Mouse (Mus musculus): Measurements from ENCODE around the gene Tada1. TPM values are rescaled to one million over a fixed set of nuclear protein-coding genes. Genes with fewer than 3 reads are reported as not detected.
A peak's percentile ranks its signal among the peaks of the same experiment; 100 is the strongest.

Gene Tada1
- total and polyA plus RNA-seq, 3 experiments, result 34.0 to 36.7 TPM; not detected in 1

GRCm38 (mm10) chr1:166403846-166404245 is 24.9 kb downstream of the Tada1 start:
- no peak overlapping the region for H3K4me3 ChIP-seq (ENCODE audit: control insufficient read depth in 1 of 2, insufficient read depth in 1 of 2, low read depth in 2 of 2, low read length in 2 of 2)
- no peak overlapping the region for H3K9ac ChIP-seq (ENCODE audit: control insufficient read depth, low read depth, low read length, poor library complexity, severe bottlenecking)
- H3K4me1 ChIP-seq (ENCODE audit: control insufficient read depth in 1 of 2, insufficient read depth in 2 of 2, low read length in 2 of 2), result peaks cover 0 to 9% of the 10 kb centered on the region in 2 experiments; a peak in 3 of 4 replicates
- no peak for DNase-seq (ENCODE audit: low read depth, low spot score)
- H3K27ac ChIP-seq (ENCODE audit: control insufficient read depth, low read depth, low read length), result no peak overlapping the region
- no peaks in the 10 kb centered on the region for H3K79me2 ChIP-seq (ENCODE audit: control insufficient read depth, insufficient read depth, low read length, poor library complexity)
- H3K36me3 ChIP-seq (ENCODE audit: control insufficient read depth in 1 of 2, insufficient read depth in 2 of 2, low read length in 2 of 2), result peaks cover 0 to 3% of the 10 kb centered on the region in 2 experiments; a peak in 3 of 4 replicates
- no peaks in the 10 kb centered on the region for H3K27me3 ChIP-seq (ENCODE audit: control insufficient read depth in 1 of 2, insufficient read depth in 2 of 2, low read length in 2 of 2)
- TF ChIP-seq SMC3 (IDR thresholded peaks at IDR 0.05; ENCODE audit: low read depth, low read length) (no peak), TCF12 (IDR thresholded peaks at IDR 0.05; ENCODE audit: low read depth, low read length) (no peak), ZKSCAN1 (IDR thresholded peaks at IDR 0.05; ENCODE audit: low read depth, low read length) (no peak), POLR2AphosphoS5 (IDR thresholded peaks at IDR 0.05; ENCODE audit: borderline replicate concordance, low read depth, low read length) (no peak), BHLHE40 (IDR thresholded peaks at IDR 0.05; ENCODE audit: borderline replicate concordance, low read depth, low read length) (no peak), EP300 (IDR thresholded peaks at IDR 0.05; ENCODE audit: low read depth in 1 of 2, low read length in 2 of 2) (no peak)
- H3K9me3 ChIP-seq (replicated peaks; ENCODE audit: insufficient read depth, low read length), result no peaks in the 10 kb centered on the region

GRCm38 (mm10) chr1:166409177-166409700 is 30.3 kb downstream of the Tada1 start:
- peak overlapping the region; percentile 86 for H3K9ac ChIP-seq (ENCODE audit: control insufficient read depth, low read depth, low read length, poor library complexity, severe bottlenecking)
- H3K4me1 ChIP-seq (ENCODE audit: control insufficient read depth in 1 of 2, insufficient read depth in 2 of 2, low read length in 2 of 2), result peaks cover 3 to 14% of the 10 kb centered on the region in 2 experiments
- H3K36me3 ChIP-seq (ENCODE audit: control insufficient read depth in 1 of 2, insufficient read depth in 2 of 2, low read length in 2 of 2), result peaks cover 0 to 5% of the 10 kb centered on the region in 2 experiments; a peak in 2 of 4 replicates
- no peaks in the 10 kb centered on the region; a peak in 1 of 4 replicates for H3K27me3 ChIP-seq (ENCODE audit: control insufficient read depth in 1 of 2, insufficient read depth in 2 of 2, low read length in 2 of 2)
- H3K9me3 ChIP-seq (replicated peaks; ENCODE audit: insufficient read depth, low read length), result no peaks in the 10 kb centered on the region; the same call in 1 of the 2 replicates
- TF ChIP-seq SMC3 (IDR thresholded peaks at IDR 0.05; ENCODE audit: low read depth, low read length) (no peak), ZC3H11A (IDR thresholded peaks at IDR 0.05; ENCODE audit: low read depth, low read length) (no peak), SIN3A (IDR thresholded peaks at IDR 0.05; ENCODE audit: low read length) (0 out of 2 replicates have a peak, but pooled peaks have one; percentile 30), POLR2AphosphoS2 (IDR thresholded peaks at IDR 0.05; ENCODE audit: low read length) (no peak)
- no peak overlapping the region for H3K27ac ChIP-seq (ENCODE audit: control insufficient read depth, low read depth, low read length)
- peak overlapping the region; percentile 61 to 88 for H3K4me3 ChIP-seq (ENCODE audit: control insufficient read depth in 1 of 2, insufficient read depth in 1 of 2, low read depth in 2 of 2, low read length in 2 of 2)
- peaks cover 5% of the 10 kb centered on the region; the same call in 1 of the 2 replicates for H3K79me2 ChIP-seq (ENCODE audit: control insufficient read depth, insufficient read depth, low read length, poor library complexity)
- DNase-seq (ENCODE audit: low read depth, low spot score), result peak; percentile 43

GRCm38 (mm10) chr1:166409701-166410220 is 30.9 kb downstream of the Tada1 start, which contains the start of gene Pogk:
Gene Pogk (minus strand): TSS chr1:166409863.
- H3K9ac ChIP-seq (ENCODE audit: control insufficient read depth, low read depth, low read length, poor library complexity, severe bottlenecking), result peak within 1 kb of the TSS; percentile 86
- no peaks in the 10 kb centered on the region; the same call in 1 of the 2 replicates for H3K9me3 ChIP-seq (replicated peaks; ENCODE audit: insufficient read depth, low read length)
- H3K36me3 ChIP-seq (ENCODE audit: control insufficient read depth in 1 of 2, insufficient read depth in 2 of 2, low read length in 2 of 2), result peaks cover 0 to 5% of the 10 kb centered on the region in 2 experiments; a peak in 2 of 4 replicates
- peaks cover 3 to 14% of the 10 kb centered on the region in 2 experiments for H3K4me1 ChIP-seq (ENCODE audit: control insufficient read depth in 1 of 2, insufficient read depth in 2 of 2, low read length in 2 of 2)
- DNase-seq (ENCODE audit: low read depth, low spot score), result peak; percentile 90
- H3K4me3 ChIP-seq (ENCODE audit: control insufficient read depth in 1 of 2, insufficient read depth in 1 of 2, low read depth in 2 of 2, low read length in 2 of 2), result peak within 1 kb of the TSS; percentile 62 to 88
- H3K79me2 ChIP-seq (ENCODE audit: control insufficient read depth, insufficient read depth, low read length, poor library complexity), result peaks cover 5% of the 10 kb centered on the region; the same call in 1 of the 2 replicates
- no peaks in the 10 kb centered on the region; a peak in 1 of 4 replicates for H3K27me3 ChIP-seq (ENCODE audit: control insufficient read depth in 1 of 2, insufficient read depth in 2 of 2, low read length in 2 of 2)
- peak within 1 kb of the TSS; percentile 61 for H3K27ac ChIP-seq (ENCODE audit: control insufficient read depth, low read depth, low read length)
- TF ChIP-seq ELF1 (IDR thresholded peaks at IDR 0.05; ENCODE audit: low read depth, low read length) (peak; percentile 49; the same call in 1 of the 2 replicates), MXI1 (IDR thresholded peaks at IDR 0.05; ENCODE audit: low read depth, low read length) (peak; percentile 88), NRF1 (IDR thresholded peaks at IDR 0.05; ENCODE audit: insufficient read depth, low read depth, low read length, poor library complexity, severe bottlenecking) (0 out of 2 replicates have a peak, but pooled peaks have one; percentile 4), GABPA (IDR thresholded peaks at IDR 0.05; ENCODE audit: low read depth, low read length) (no peak), BHLHE40 (IDR thresholded peaks at IDR 0.05; ENCODE audit: borderline replicate concordance, low read depth, low read length) (no peak), SIN3A (IDR thresholded peaks at IDR 0.05; ENCODE audit: low read length) (no peak), NELFE (IDR thresholded peaks at IDR 0.05; ENCODE audit: low read depth, low read length) (peak; percentile 59), MYC (IDR thresholded peaks at IDR 0.05; ENCODE audit: low read depth, low read length) (peak; percentile 53; the same call in 1 of the 2 replicates), USF2 (IDR thresholded peaks at IDR 0.05; ENCODE audit: borderline replicate concordance in 1 of 2, insufficient read depth in 1 of 2, low read depth in 1 of 2, low read length in 2 of 2) (no peak), UBTF (IDR thresholded peaks at IDR 0.05; ENCODE audit: borderline replicate concordance, insufficient read depth, low read depth, low read length) (no peak), HCFC1 (IDR thresholded peaks at IDR 0.05; ENCODE audit: low read depth, low read length) (peak; percentile 65; the same call in 1 of the 2 replicates), MAZ (IDR thresholded peaks at IDR 0.05; ENCODE audit: low read depth, low read length) (peak; percentile 87; the same call in 1 of the 2 replicates), ZMIZ1 (IDR thresholded peaks at IDR 0.05; ENCODE audit: low read depth, low read length) (no peak), CTCF (IDR thresholded peaks at IDR 0.05 in 2 of 3, conservative IDR thresholded peaks at IDR 0.05 in 1 of 3; ENCODE audit: control insufficient read depth in 1 of 3, insufficient read depth in 1 of 3, low read depth in 2 of 3, low read length in 3 of 3, poor library complexity in 1 of 3, severe bottlenecking in 1 of 3) (no peak), SMC3 (IDR thresholded peaks at IDR 0.05; ENCODE audit: low read depth, low read length) (no peak), MAX (IDR thresholded peaks at IDR 0.05; ENCODE audit: low read length) (peak; percentile 91)
